Mouse (Mus musculus) Muller cell, postnatal 12 days (primary cell): ENCODE measurements at regions not wholly inside any gene's neighbourhood (a gene's known extent, or its start where the extent isn't known, plus 50 kb on each side); places are given as distances from the start of the nearest gene placed in this dataset.

Experiments used
- DNase-seq: peaks from one replicate; pipeline ENCODE4 v3.0.0-alpha.2; 2015; ENCODE audit errors: inconsistent ontology term

- no peak for DNase-seq
Observed at GRCm38 (mm10) chr11:45787408-45787807, 64.4 kb upstream of the Clint1 start.

DNA sequence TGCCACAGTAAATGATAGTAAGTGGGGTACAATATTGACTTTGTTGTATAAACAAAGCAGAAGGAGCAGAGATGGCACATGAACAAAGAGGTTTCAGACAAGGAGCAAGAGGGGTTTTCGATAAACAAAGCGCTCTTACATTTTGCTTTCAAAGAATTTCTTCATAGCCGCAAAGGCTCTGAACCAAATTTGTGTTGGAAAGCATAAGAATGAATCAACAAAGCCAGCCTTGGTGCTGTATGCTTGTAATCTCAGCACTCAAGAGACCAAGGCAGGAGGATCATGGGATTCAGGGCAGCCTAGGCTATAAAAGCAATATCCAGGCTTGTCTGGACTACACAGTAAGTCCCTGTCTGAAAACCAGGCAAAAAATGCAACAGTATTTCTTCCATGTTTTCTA, 62.0 kb upstream of the Clint1 start:
- DNase-seq: peak; percentile 62

DNA sequence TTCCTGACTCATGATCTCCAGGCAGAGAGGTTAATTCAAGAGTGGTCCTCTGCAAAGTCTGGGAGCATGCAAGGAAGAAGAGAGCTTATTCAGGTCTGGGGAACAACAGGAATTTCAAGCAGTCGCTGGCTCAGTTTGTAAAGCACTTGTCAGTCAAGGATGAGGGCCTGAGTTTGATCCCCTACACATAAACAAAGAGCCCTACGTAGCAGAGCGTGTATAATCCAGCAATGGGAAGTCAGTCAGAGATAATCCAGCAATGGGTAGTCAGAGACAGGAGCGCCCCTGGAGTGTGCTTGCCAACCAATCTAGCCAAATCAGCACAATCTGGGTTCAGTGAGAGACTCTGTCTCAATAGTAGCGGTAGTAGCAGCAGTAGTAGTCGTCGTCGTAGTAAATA, 61.3 kb upstream of the Clint1 start:
- peak; percentile 70 for DNase-seq

DNA sequence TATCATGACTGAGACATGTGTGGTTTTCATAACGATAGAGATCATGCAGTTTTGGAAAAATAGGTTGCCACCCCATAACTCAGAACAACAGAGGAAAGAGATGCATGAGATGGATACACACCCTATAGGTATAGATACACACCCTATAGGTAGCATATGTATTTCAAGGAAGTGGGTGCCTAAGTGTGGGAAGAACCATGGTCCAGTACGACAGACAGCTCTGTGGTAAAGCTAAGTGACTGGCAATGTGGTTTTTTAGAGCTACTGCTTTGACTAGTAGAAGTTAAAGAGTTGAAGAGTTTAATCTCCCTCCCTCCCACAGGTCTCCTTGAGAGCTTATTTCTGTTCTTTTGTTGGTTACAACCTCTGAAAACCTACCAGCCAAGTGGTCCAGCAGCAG, 60.2 kb upstream of the Clint1 start:
- no peak for DNase-seq

DNA sequence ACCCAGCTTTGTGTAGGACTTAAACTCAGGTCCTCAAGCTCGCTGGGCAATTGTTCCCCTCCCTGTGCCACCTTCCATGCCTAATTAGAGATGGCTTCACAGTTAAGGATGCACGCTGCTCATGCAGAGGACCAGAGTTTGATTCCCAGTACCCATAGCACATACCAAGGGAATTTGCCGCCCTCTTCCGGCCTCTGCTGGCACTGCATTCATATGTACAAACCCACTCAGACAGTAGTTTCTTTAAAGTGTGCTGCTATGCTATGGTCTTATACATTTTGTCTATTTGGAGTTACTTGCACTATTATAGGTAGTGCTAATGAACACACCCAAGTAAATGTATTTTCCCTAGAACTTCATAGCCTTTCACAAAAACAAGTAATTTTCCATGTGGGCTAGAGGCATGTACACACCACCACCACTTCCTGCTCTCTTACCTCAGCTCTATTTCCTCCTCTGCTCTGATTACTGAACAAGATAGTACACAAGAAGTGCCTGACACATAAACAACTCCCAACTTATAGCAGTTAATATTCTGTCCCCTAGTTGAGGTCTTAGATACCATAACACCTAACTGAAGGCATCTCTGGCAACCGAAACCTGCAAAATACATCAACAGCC, 57.4 kb upstream of the Clint1 start:
- no peak for DNase-seq

- DNase-seq: no peak
Observed at GRCm38 (mm10) chr11:45795322-45795721, 56.5 kb upstream of the Clint1 start.

DNA sequence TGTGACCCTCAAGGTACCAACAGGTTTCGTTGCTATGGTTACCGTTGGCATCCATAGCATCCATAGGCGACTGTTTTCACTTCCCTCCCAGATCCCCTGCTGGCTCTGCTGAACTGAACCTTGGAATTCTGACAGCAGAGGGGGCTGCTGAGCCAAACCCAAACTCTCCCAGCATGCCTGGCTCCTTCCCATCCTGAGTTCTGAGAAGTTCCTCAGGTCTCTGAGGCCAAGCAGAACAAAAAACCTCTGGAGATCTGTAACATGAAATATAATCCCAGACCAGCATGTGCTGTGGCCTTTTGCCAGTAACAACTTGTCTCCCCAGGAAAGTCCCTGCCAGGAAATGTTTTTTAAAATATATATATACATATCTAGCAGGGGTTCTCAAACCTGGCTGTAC, 56.1 kb upstream of the Clint1 start:
- DNase-seq: no peak

DNA sequence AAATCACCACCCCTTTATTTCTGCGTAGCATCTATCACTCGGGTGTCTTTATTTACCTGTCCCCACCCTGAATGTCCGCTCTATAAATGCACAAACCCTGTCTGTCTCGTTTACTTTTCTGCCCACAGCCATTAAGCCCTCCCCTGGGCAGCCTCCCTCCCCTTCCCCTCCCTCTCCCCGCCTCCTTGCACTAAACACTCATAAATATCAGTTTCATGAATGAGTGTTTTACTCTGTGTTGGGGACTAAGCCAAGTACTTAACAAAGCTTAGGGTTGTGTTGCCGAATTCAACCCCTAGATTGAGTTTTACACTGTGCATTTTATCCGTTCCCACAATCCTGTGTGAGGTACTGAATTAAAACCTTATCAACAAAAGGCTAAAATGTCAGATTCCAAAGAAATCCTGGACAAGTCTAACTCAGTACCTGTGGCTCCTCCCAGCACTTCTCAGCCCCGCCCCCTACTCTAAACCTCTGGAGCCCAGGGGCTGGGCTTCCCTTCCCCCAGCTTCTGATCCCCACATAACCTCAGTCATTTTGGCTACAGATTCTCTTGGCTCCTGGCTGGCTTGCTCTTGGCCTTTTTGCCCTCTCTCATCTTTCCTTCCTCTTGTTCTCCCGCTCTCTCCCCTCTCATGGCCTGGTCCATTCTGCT, 52.0 kb upstream of the Clint1 start:
- DNase-seq: no peak
